Mouse (Mus musculus) heart, postnatal 0 days (tissue): ENCODE results near the gene Grm8.

ENCODE experiments used
- CTCF ChIP-seq: IDR thresholded peaks from 2 replicates; pipeline ENCODE4 v1.5.1; 2016; ENCODE audit warnings: antibody characterized with exemption, control low read depth, low read depth
- EP300 ChIP-seq: IDR thresholded peaks from 2 replicates; pipeline ENCODE4 v1.6.1; 2016; ENCODE audit warnings: antibody characterized with exemption, low read depth

- TF ChIP-seq CTCF, result no peak
- no peak for TF ChIP-seq EP300
Observed at GRCm38 (mm10) chr6:27239968-27240367, 895.0 kb downstream of the Grm8 start.
